ENCODE assay signal across 15 mouse cellular contexts in genomic region chr13:59028546-59028945, GRCm38 (mm10).
DNase-seq lines count a peak whose midpoint lies in the region.
"Had no signal": no experiment of that assay in that cellular context is flagged by ENCODE, and none has a peak within 500 bp of the region (broad histone marks: within the 10 kb centered on the region; RNA-seq: fewer than 3 reads in every experiment).

No protein-coding gene starts in this region.

- intact Hi-C loops in heart, postnatal 14 days (cut with DNase I) = no loop called here

- peak; percentile 59 for DNase-seq in heart, adult 11 months
- no peak for DNase-seq in heart, postnatal 14 days
- DNase-seq in CD8-positive naive resting alpha-beta T cell, adult 2 months (ENCODE audit: low read depth in 2 of 2, low spot score in 2 of 2) = peak; percentile 7 to 14
- DNase-seq in thymus, postnatal 14 days = peak; percentile 36
- no peak for DNase-seq in adrenal gland, adult 2 months
- DNase-seq in gastrocnemius, adult 8-10 months (ENCODE audit: low spot score in 2 of 2) = no peak
- DNase-seq: adrenal gland, adult 8-10 months; adrenal gland, postnatal 25 days; cerebellum, adult 18-20 months; cerebellum, adult 9-10 months; cerebellum, postnatal 14 days; gastrocnemius, postnatal 14 days; heart, adult 18-20 months; heart, postnatal 10 days; heart, postnatal 4 days had no signal

Comparison
In these comparisons a context has a peak if more than half of its experiments do, and no peak if none do; other contexts are left out.
1. DNase-seq: peak in heart, adult 11 months (single experiment), CD8-positive naive resting alpha-beta T cell, adult 2 months (2 of 2) and thymus, postnatal 14 days (single experiment); none in heart, postnatal 14 days (0 of 2), adrenal gland, adult 2 months (single experiment) and gastrocnemius, adult 8-10 months (0 of 2).